Mouse (Mus musculus) spleen, adult 2 months (tissue): ENCODE results near the gene Fnip2.

Source experiments
- CTCF ChIP-seq: fragments of 200-500 bp; IDR thresholded peaks from 2 replicates; pipeline ENCODE4 v1.5.1; 2011; ENCODE audit warnings: mild to moderate bottlenecking, inconsistent platforms; ENCODE audit not compliant: insufficient read depth, insufficient read length, insufficient replicate concordance; ENCODE audit errors: extremely low read depth
- POLR2A ChIP-seq: fragments of 200-500 bp; IDR thresholded peaks from 2 replicates; pipeline ENCODE4 v1.6.1; 2011; ENCODE audit warnings: low read depth, low read length, inconsistent platforms

GRCm38 (mm10) chr3:79410629-79410995, 157.0 kb downstream of the Fnip2 start:
- TF ChIP-seq CTCF (no peak), POLR2A (no peak)
